Mouse (Mus musculus) hindbrain, embryonic 10.5 days (tissue): ENCODE results near the gene Pard3b. TPM values are rescaled to one million over a fixed set of nuclear protein-coding genes. Genes with fewer than 3 reads are reported as not detected.
"Not testable (repeated sequence)": the region's sequence is repeated elsewhere in the genome, so short reads cannot be mapped to it uniquely, and the experiment has no call there.

ENCODE experiments used
- DNase-seq: peaks from one replicate; pipeline ENCODE4 v3.0.0-alpha.2; 2017; ENCODE audit warnings: low spot score
- H3K27ac ChIP-seq: fragments of 300-500 bp; sonication (generic); 2 replicates; pipeline ENCODE4 v1.5.1; 2016; ENCODE audit warnings: mild to moderate bottlenecking, moderate library complexity
- H3K27me3 ChIP-seq: fragments of 300-500 bp; sonication (generic); 2 replicates; pipeline ENCODE4 v1.6.1; 2016; ENCODE audit warnings: mild to moderate bottlenecking; ENCODE audit not compliant: poor library complexity, insufficient read depth, severe bottlenecking
- H3K36me3 ChIP-seq: fragments of 300-500 bp; sonication (generic); 2 replicates; pipeline ENCODE4 v1.6.1; 2016; ENCODE audit warnings: mild to moderate bottlenecking, moderate library complexity
- H3K4me1 ChIP-seq: fragments of 300-500 bp; sonication (generic); replicated peaks from 2 replicates; pipeline ENCODE4 v1.6.1; 2016; ENCODE audit warnings: mild to moderate bottlenecking
- H3K4me3 ChIP-seq: fragments of 300-500 bp; sonication (generic); 2 replicates; pipeline ENCODE4 v1.5.1; 2016; ENCODE audit warnings: mild to moderate bottlenecking, moderate library complexity
- H3K9me3 ChIP-seq: fragments of 300-500 bp; sonication (generic); 2 replicates; pipeline ENCODE4 v1.6.1; 2016; ENCODE audit warnings: mild to moderate bottlenecking, moderate library complexity
- WGBS: fragments of 180-500 bp; shearing (Covaris S2); methylation state at CpG from one replicate; pipeline ENCODE4 v1.1.7; 2016; 5-methylcytosine and 5-hydroxymethylcytosine counted together
- polyA plus RNA-seq: library from polyadenylated mRNA; unstranded; fragments of >200 nt; fragmentation: Nextera tagmentation; extraction: Ambion mirVana; gene quantifications from 2 replicates; pipeline ENCODE4 v1.2.1, GENCODE M21; 2016

Gene Pard3b
- polyA plus RNA-seq, 1 experiment from 2014 or later: 12.7 TPM

DNA sequence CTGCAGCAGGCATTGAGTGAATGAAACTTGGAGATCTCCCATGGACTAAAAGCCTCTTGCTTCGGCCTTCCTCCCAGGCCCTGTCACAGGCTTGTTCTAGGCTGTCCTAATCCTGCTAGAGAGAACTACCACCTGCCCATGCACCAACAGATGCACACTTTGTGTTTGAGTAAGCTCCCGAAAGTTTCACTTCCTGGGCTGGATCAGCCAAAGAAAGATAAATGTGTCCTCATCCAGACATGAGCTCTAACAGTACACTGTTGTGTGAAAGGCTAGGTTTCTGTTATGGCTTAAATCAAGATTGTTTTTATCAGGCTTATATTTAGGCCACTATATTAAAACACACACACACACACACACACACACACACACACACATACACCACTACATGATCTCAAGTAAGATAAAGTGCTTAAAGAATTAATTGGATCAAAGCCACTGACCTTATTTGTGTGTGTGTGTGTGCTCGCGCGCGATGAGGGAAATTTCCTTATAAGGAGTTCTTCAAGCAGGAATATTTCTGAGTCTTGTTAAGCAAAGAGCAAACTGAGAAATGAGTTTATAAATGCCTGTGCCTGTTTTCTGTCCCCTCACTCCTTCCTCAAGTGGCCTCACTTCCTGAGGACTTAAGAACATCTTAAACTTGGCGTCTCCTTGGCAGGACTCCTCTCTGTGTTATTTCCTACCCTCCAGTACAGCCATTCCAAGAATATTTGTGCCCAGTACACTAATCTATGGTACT lies 940.6 kb downstream of the Pard3b start:
- H3K27ac ChIP-seq: no peak overlapping the region
- no peaks in the 10 kb centered on the region for H3K36me3 ChIP-seq
- DNase-seq: no peak
- no peaks in the 10 kb centered on the region for H3K9me3 ChIP-seq
- no peaks in the 10 kb centered on the region for H3K27me3 ChIP-seq
- WGBS: 88% methylated on average over 7 of the region's 7 CpGs
- H3K4me3 ChIP-seq: no peak overlapping the region
- H3K4me1 ChIP-seq: no peaks in the 10 kb centered on the region

DNA sequence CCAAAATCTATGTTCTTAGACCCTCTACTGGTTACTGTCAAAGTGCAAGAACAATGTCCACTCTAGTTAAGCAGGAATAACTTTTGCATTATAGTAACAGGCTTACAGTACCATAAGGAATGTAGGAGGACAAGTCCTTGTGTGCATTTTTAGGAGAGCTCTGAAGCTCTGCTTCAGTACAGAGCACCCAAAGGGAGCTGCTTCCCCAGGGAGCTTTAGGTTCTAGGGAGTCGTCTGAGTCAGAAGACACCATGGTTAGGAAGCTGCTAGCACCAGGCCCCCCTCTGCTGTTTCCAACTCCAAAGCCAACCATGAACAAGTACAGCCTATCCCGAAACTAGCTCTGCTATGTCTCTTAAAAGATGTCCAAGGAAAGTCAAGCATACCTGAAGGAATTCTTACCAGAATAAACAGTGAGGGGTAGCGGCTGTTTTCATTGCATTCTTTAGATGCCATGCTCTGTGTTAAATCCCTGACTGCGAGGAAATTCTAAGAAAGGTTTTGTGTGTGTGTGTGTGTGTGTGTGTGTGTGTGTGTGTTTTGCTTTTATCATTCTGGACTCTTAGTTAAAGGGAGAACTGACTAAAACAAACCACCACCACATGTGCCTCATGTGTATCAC lies 941.8 kb downstream of the Pard3b start:
- H3K27me3 ChIP-seq: no peaks in the 10 kb centered on the region
- H3K9me3 ChIP-seq: no peaks in the 10 kb centered on the region
- WGBS: 55% methylated on average over 4 of the region's 4 CpGs
- H3K4me1 ChIP-seq: no peaks in the 10 kb centered on the region
- no peak overlapping the region for H3K27ac ChIP-seq
- no peak overlapping the region for H3K4me3 ChIP-seq
- H3K36me3 ChIP-seq: no peaks in the 10 kb centered on the region
- DNase-seq: no peak

DNA sequence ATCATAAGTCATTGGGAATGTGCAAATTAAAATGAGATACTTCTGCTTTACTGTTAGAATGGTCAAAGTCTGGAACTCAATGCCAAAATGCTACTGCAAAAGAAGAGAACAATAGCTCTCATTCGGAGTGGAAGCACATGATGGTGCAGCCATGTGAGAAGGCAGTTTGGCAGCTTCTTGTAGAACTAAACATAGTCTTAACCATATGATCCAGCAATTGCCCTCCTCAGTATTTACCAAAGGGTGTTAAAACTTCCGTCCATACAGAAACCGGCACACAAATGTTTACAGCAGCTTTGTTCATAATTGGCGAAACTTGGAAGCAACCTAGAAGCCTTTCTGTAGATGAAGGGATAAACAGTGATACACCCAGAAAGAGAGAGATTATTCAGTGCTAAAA lies 943.9 kb downstream of the Pard3b start:
- Histone ChIP-seq H3K27me3 (no peaks in the 10 kb centered on the region), H3K4me3 (no peak overlapping the region), H3K4me1 (no peaks in the 10 kb centered on the region), H3K36me3 (no peaks in the 10 kb centered on the region), H3K27ac (no peak overlapping the region), H3K9me3 (no peaks in the 10 kb centered on the region)
- DNase-seq: no peak
- WGBS: 89% methylated on average over 4 of the region's 4 CpGs

DNA sequence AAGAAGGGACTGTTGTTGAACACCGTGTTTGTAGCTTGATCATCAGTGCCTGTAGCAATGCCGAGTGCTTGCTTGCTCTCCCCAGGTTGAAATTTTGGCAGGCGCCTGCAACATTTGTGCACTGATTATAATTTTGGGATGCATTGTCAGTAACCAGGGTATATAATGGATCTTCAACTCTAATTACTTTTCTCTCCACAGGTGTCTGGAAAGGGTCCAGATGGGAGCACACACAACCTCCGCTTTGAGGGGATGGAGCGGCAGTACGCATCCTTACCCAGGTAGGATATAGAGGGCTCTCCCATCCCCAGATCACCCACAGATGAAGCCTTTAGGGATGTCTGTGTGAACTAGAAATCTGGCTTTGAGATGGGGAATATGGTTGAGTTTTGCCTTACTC lies 948.9 kb downstream of the Pard3b start:
- no peaks in the 10 kb centered on the region for H3K36me3 ChIP-seq
- no peak overlapping the region for H3K27ac ChIP-seq
- H3K27me3 ChIP-seq: no peaks in the 10 kb centered on the region
- no peaks in the 10 kb centered on the region for H3K9me3 ChIP-seq
- no peak for DNase-seq
- peaks cover 11% of the 10 kb centered on the region for H3K4me1 ChIP-seq
- WGBS: 95% methylated on average over 6 of the region's 6 CpGs
- no peak overlapping the region for H3K4me3 ChIP-seq

DNA sequence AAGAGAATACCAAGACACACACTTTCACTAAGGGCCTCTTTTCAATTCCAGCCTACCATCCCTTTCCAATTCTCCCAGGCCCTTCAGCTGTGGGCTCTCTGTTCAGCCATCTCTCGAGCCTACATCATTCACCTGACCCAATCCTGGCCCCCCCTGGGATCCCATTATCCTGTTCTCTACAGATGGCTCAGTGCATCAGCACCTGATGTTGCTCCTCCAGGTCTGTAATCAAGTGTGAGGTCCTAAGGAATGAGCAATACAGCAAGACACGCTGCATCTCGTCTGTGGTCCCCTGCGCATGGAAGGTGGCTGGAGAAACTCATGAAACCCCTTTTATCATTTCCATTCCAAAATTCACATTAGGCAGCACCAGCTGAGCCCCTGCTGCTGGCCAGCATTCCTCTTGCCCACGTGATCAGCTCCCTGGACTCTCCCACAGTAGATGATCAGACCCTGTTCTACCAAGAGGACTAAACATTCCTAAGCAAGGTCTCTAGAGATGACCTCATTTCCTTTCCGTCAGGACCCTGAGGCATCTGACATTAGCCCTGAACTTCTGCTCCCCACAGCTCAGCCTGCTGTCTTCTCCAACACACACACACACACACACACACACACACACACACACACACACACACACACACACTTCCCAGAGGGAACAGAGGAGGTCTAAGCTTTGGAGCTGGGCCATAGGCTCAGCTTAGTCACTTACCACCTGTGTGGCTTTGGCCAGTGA lies 952.8 kb downstream of the Pard3b start:
- 57% methylated on average over 6 of the region's 6 CpGs for WGBS
- peak overlapping the region; percentile 19; the same call in 1 of the 2 replicates for H3K27ac ChIP-seq
- DNase-seq: peak; percentile 31
- peaks cover 11% of the 10 kb centered on the region for H3K4me1 ChIP-seq
- H3K4me3 ChIP-seq: no peak overlapping the region
- no peaks in the 10 kb centered on the region for H3K27me3 ChIP-seq
- no peaks in the 10 kb centered on the region for H3K9me3 ChIP-seq
- no peaks in the 10 kb centered on the region for H3K36me3 ChIP-seq

DNA sequence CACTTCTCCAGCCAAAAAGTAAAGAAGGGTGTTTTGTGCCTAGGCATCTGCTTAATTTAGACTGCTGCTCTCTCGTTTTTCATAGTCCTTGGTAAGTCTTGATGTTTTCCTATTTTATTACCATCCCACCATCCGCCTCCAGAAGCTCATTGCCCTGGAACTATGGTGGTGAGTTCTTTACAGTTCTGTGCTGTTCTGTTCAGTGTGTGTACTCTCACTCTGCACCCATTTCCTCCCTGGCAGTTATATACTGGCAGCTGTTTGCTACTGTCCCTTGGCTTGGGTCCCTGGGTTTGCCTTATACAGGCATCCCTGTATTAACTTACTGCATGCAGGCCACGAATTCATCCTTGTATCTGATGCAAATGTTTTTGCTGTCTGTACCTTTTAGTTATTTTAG lies 956.8 kb downstream of the Pard3b start:
- no peak overlapping the region for H3K4me3 ChIP-seq
- peaks cover 11% of the 10 kb centered on the region for H3K4me1 ChIP-seq
- no peaks in the 10 kb centered on the region for H3K27me3 ChIP-seq
- H3K27ac ChIP-seq: no peak overlapping the region
- no peaks in the 10 kb centered on the region for H3K9me3 ChIP-seq
- H3K36me3 ChIP-seq: no peaks in the 10 kb centered on the region
- DNase-seq: no peak
- 84% methylated on average over 3 of the region's 3 CpGs for WGBS

DNA sequence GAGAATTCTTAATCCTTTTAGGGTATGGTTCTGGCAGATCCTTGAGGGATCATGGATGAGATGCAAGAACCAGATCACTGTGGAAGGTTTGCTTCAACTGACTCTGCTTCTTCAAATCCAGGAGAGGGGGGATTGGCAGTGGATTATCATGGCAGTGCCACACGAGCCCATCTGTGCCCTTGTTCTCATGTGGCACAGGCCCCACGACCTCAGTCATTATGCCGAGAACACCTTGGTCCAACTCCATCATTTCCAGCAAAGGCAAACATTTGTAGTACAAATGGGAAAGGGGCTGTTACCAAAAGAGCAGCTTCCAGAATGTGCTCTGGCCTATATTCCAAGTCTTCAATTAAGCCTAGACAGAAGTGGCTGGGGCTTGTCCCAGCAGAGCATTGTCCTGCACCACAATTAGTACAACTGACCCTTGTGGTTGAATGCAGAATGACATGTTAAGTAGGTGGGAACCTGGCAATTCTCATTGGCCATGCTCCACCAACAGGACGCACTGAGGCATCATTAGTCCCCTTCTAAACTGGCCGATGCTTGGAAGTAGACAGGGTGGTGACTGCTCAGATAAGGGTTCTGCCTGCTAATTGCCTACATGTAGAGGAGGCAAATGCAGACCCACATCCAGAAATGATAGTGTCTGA lies 959.3 kb downstream of the Pard3b start:
- Histone ChIP-seq H3K27me3 (no peaks in the 10 kb centered on the region), H3K9me3 (no peaks in the 10 kb centered on the region), H3K4me3 (no peak overlapping the region), H3K4me1 (no peaks in the 10 kb centered on the region), H3K27ac (no peak overlapping the region), H3K36me3 (no peaks in the 10 kb centered on the region)
- WGBS: 91% methylated on average over 5 of the region's 5 CpGs
- no peak for DNase-seq

DNA sequence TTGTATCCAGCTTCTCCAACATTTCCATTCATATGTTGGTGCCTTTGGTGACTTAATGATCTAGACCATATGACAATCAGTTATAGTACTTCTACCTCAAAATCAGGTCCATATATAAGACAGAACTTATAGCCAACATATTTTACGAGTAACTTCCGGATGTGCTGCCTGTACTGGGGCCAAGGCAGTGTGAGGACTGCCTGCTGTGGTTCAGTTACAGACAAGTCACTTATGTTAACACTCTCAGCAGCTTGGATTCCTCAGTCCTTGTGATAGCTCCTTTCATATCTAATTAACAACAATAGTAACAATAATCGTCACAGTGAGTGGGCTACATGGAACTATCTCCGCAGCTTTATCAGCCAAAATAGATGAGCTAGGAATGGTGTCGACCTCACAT lies 959.9 kb downstream of the Pard3b start:
- Histone ChIP-seq H3K4me3 (no peak overlapping the region), H3K27ac (no peak overlapping the region), H3K4me1 (no peaks in the 10 kb centered on the region), H3K9me3 (no peaks in the 10 kb centered on the region), H3K27me3 (no peaks in the 10 kb centered on the region), H3K36me3 (no peaks in the 10 kb centered on the region)
- whole genome bisulfite sequencing: 84% methylated on average over 5 of the region's 5 CpGs
- DNase-seq: no peak

DNA sequence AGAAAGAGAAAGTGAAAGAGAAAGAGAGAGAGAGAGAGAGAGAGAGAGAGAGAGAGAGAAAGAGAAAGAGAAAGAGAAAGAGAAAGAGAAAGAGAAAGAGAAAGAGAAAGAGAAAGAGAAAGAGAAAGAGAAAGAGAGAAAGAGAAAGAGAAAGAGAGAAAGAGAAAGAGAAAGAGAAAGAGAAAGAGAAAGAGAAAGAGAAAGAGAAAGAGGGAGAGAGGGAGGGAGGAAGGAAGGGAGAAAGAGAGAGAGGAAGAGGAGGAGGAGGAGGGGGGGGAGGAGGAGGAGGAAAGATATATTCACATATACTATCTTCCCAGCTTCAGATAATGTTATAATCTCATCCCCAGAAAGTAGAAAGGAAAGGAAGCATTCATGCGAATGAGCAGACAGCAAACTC lies 966.0 kb downstream of the Pard3b start:
- not testable (repeated sequence) for H3K4me1 ChIP-seq, H3K27me3 ChIP-seq, H3K27ac ChIP-seq, DNase-seq, H3K36me3 ChIP-seq, H3K4me3 ChIP-seq, H3K9me3 ChIP-seq
- WGBS: 93% methylated on average over 1 of the region's 1 CpGs

DNA sequence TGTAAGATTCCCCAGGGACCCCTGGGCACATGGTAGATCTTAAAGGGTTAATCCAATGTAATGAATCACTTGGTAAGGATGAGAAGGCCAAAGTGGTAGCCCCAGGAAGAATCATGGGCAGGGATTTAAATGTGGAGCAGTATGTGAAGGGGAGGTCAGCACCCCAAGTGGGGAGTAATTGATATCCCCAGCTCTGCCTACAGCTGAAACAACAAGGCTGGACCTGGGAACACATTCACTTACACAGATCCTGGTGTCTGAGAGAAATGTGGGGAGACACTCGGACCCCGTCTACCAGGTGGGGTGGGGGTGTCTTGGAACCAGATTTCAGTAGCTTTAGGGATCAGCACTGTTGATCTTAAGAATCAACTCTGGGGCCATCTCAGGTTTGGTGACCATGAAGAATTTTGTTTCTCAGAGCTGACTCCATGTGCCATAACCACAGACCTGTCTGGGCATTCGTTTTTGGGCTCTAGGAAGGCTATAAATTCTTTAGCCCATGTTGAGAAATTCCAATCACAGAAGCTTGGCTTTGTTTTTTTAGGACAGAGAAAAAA lies 979.6 kb downstream of the Pard3b start:
- Histone ChIP-seq H3K4me1 (no peaks in the 10 kb centered on the region), H3K36me3 (no peaks in the 10 kb centered on the region), H3K4me3 (no peak overlapping the region), H3K27me3 (no peaks in the 10 kb centered on the region), H3K9me3 (no peaks in the 10 kb centered on the region), H3K27ac (no peak overlapping the region)
- WGBS: 75% methylated on average over 3 of the region's 3 CpGs
- DNase-seq: peak; percentile 17

DNA sequence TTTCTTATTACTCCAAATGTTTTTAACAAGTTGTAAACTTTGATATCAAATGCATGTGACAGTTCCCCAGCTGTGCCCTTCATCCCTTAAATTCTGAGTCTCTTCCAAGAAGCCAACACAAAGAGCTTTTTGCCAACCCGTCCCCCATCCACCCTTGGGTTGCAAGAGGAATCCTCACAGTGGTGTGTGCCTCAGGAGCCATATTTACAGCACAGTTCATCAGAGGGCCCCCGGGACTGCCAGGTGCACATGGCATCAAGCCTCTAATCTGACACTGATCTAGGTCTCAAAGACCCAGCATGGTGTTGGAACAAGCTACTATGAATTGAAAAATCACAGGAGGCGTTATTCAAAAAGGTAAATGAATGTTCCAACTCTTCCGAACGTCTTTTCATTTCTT lies 980.8 kb downstream of the Pard3b start:
- no peak for DNase-seq
- H3K27ac ChIP-seq: no peak overlapping the region
- no peaks in the 10 kb centered on the region for H3K27me3 ChIP-seq
- no peaks in the 10 kb centered on the region for H3K36me3 ChIP-seq
- H3K4me1 ChIP-seq: no peaks in the 10 kb centered on the region
- no peaks in the 10 kb centered on the region for H3K9me3 ChIP-seq
- 90% methylated on average over 5 of the region's 5 CpGs for WGBS
- no peak overlapping the region for H3K4me3 ChIP-seq

DNA sequence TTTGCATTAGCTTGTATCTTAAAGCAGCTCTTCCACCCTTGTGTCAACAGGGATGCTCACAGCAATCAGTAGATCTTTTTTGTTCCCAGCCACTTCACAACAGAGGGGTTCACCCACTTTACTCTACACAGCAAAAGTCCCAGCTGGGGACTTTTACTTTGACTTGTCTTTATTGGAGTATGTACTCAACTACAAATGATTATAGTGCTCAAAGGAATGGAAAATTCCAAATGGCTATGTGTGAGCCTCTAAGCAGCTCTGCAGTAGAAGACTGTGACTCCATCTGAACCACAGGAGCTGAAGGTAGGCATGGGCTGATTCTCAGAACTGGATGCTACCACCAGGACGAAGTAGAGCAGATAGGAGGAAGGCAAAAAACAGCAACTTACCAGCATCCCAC lies 983.8 kb downstream of the Pard3b start:
- no peaks in the 10 kb centered on the region for H3K36me3 ChIP-seq
- WGBS: 87% methylated on average over 1 of the region's 1 CpGs
- no peak for DNase-seq
- H3K4me1 ChIP-seq: no peaks in the 10 kb centered on the region
- H3K4me3 ChIP-seq: no peak overlapping the region
- H3K9me3 ChIP-seq: no peaks in the 10 kb centered on the region
- H3K27ac ChIP-seq: no peak overlapping the region
- no peaks in the 10 kb centered on the region for H3K27me3 ChIP-seq
